Mouse (Mus musculus) ES-Bruce4 (cell line): ENCODE data around the gene Irx4. TPM values are rescaled to one million over a fixed set of nuclear protein-coding genes. Genes with fewer than 3 reads are reported as not detected.

Experiments used
- H3K27ac ChIP-seq: 2 replicates; pipeline ENCODE4 v1.5.1; 2012; ENCODE audit warnings: low read length, inconsistent platforms; ENCODE audit not compliant: insufficient read depth
- H3K27me3 ChIP-seq: 2 replicates; pipeline ENCODE4 v1.6.1; 2012; ENCODE audit warnings: mild to moderate bottlenecking, low read length, inconsistent platforms; ENCODE audit not compliant: control insufficient read depth, poor library complexity, insufficient read depth, severe bottlenecking
- H3K36me3 ChIP-seq: 2 replicates; pipeline ENCODE4 v1.6.1; 2012; ENCODE audit warnings: inconsistent platforms, mild to moderate bottlenecking, low read length, moderate library complexity; ENCODE audit not compliant: control insufficient read depth, poor library complexity, insufficient read depth, severe bottlenecking
- H3K4me1 ChIP-seq: one replicate; pipeline ENCODE4 v1.8.1; 2011; ENCODE audit warnings: low read length; ENCODE audit not compliant: control insufficient read depth, insufficient read depth
- H3K4me3 ChIP-seq: 2 replicates; pipeline ENCODE4 v1.5.1; 2011; ENCODE audit warnings: low read depth, mild to moderate bottlenecking, low read length
- H3K9ac ChIP-seq: 2 replicates; pipeline ENCODE4 v1.6.1; 2012; ENCODE audit warnings: low read depth, mild to moderate bottlenecking, inconsistent platforms; ENCODE audit not compliant: poor library complexity, severe bottlenecking
- H3K9me3 ChIP-seq: replicated peaks from 2 replicates; pipeline ENCODE4 v1.6.1; 2012; ENCODE audit warnings: mild to moderate bottlenecking, low read length, inconsistent platforms; ENCODE audit not compliant: control insufficient read depth, poor library complexity, insufficient read depth, severe bottlenecking
- CTCF ChIP-seq: IDR thresholded peaks from one replicate; pipeline ENCODE4 v1.8.1; 2011; ENCODE audit warnings: low read depth, low read length
- EP300 ChIP-seq: IDR thresholded peaks from 2 replicates; pipeline ENCODE4 v1.6.1; 2011; ENCODE audit warnings: low read depth, low read length; ENCODE audit not compliant: insufficient read depth
- POLR2A ChIP-seq: IDR thresholded peaks from one replicate; pipeline ENCODE4 v1.8.1; 2011; ENCODE audit warnings: low read length; ENCODE audit not compliant: insufficient read depth
- polyA plus RNA-seq: library from polyadenylated mRNA; stranded (reverse); fragments of >200 nt; gene quantifications from 2 replicates; pipeline ENCODE4 v1.2.4, GENCODE M21; 2011; ENCODE audit warnings: low read depth; ENCODE audit not compliant: missing spikeins, insufficient read depth, insufficient read length

The Irx4 gene
- polyA plus RNA-seq: 0.49 and 0.65 TPM in 2 replicates

DNA sequence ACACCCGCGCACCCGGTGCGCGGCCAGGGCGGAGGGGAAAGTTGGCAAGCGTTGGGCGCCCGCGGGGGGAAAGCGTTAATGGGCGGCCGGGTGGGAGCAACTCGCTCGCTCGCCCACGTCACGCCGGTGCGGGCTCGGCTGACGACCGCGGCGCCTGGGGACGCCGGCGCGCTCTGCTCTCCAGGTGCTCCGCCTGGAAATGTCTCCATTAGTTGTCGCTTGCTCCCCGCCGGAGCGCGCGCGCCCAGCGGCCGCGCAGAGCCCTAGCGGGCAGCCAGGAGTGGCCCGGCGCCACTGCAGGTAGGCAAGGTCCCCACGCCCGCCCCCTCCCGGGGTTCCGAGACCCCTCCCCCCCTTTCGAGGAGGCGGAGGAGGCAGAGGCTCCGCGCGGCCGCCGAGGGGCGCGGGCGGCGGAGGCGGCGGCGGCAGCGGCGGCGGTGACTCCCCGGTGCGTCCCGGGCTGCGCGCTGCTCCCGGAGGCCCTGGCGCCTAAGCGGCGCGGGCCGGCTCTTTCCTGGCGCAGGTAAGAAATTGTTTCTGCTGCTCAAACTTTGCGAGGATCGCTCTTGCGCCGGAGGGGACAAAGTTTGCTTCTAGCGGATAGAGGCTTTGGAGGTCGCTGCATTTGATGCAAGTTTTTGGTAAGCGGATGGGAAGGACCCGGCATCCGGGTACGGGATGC is at the start of gene Irx4:
Irx4 (plus strand) TSS at position 126 of the 682 bp plus-strand sequence.
- no peaks in the 10 kb centered on the region for H3K36me3 ChIP-seq
- peak within 1 kb of the TSS; percentile 59 for H3K9ac ChIP-seq
- TF ChIP-seq EP300 (no peak), POLR2A (no peak), CTCF (no peak)
- H3K27me3 ChIP-seq: peaks cover 24% of the 10 kb centered on the region
- no peak within 1 kb of the TSS for H3K27ac ChIP-seq
- no peaks in the 10 kb centered on the region for H3K9me3 ChIP-seq
- H3K4me3 ChIP-seq: peak within 1 kb of the TSS; percentile 63
- H3K4me1 ChIP-seq: peaks cover 4% of the 10 kb centered on the region

DNA sequence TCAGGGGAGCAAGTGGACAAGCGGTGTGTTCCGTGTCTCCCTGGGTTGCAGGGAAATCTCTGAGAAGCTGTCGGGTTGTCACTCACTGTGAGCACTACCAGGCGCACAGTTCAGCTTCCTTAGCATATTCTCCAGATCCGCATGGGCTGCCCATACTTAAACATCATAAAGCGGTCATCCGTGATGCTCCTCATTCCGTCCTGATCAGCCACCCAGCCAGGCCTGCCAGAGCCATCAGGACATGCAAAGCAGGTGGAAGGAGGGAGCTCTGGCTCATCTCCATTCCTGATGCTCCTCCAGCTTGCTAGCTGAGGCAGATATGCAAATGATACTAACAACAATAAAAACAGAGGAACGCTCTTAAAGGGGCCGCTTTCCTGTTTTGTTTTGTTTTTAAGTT is 46.0 kb upstream of the Irx4 start:
- Histone ChIP-seq H3K36me3 (no peaks in the 10 kb centered on the region), H3K27ac (no peak overlapping the region), H3K9me3 (no peaks in the 10 kb centered on the region), H3K9ac (no peak overlapping the region), H3K4me3 (no peak overlapping the region), H3K4me1 (no peaks in the 10 kb centered on the region), H3K27me3 (no peaks in the 10 kb centered on the region)
- no peak for TF ChIP-seq CTCF
- TF ChIP-seq EP300: no peak
- no peak for TF ChIP-seq POLR2A

DNA sequence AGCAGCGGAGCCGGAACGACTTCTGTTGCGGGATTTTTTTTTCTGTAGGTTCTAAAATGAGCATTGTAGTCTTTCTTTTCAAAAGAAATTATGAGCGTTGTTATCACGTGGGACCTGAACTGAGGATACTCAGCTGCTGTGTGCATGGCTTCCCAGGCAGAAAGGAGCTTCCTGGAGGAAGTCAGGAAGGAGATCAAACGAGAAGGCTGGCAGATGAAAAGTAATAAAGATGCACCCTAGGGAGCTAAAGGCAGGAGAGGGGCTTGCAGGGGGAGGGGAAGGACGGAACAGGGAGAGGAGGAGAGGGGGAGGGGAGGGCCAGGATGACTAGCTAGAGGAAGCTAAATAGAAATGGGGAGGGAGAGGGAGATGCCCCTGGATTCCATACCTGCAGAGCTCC is 23.8 kb upstream of the Irx4 start:
- TF ChIP-seq CTCF: no peak
- TF ChIP-seq POLR2A: no peak
- TF ChIP-seq EP300: no peak
- H3K4me3 ChIP-seq: no peak overlapping the region

DNA sequence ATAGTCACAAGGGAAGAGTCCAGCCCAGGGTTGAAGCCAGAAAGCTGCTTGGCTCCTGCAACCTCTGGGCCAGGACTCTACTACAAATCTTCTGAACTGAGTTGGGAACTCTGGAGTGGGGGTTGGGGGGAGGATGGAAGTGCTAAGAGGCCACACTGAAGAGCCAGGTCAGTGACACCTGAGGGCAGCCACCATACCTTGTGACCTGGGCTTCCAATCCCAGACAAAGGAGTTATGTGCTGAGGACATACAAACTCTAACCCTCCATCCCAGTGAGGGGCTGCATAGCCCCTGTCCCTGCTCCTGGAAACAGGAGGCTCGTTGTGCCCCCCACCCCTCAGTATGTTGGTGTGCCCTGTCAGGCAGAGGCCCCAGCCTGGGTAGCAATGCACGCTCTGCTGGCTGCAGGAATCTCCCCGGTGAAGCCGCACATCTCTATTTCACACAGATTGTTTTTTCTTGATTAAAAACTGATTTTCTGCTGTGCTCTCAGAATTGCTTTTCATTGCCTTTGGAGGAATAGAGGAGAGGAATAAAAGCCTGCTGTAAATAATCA is 21.0 kb upstream of the Irx4 start:
- H3K9me3 ChIP-seq: no peaks in the 10 kb centered on the region
- H3K9ac ChIP-seq: no peak overlapping the region
- no peaks in the 10 kb centered on the region for H3K27me3 ChIP-seq
- no peak overlapping the region for H3K4me3 ChIP-seq
- no peak for TF ChIP-seq CTCF
- TF ChIP-seq EP300: no peak
- no peak for TF ChIP-seq POLR2A
- H3K27ac ChIP-seq: no peak overlapping the region
- H3K4me1 ChIP-seq: no peaks in the 10 kb centered on the region
- no peaks in the 10 kb centered on the region for H3K36me3 ChIP-seq

More for the DNA sequence above, 23.8 kb upstream of the Irx4 start:
- no peak overlapping the region for H3K9ac ChIP-seq
- no peaks in the 10 kb centered on the region for H3K27me3 ChIP-seq
- H3K36me3 ChIP-seq: no peaks in the 10 kb centered on the region
- H3K9me3 ChIP-seq: no peaks in the 10 kb centered on the region
- no peak overlapping the region for H3K27ac ChIP-seq
- no peaks in the 10 kb centered on the region for H3K4me1 ChIP-seq

DNA sequence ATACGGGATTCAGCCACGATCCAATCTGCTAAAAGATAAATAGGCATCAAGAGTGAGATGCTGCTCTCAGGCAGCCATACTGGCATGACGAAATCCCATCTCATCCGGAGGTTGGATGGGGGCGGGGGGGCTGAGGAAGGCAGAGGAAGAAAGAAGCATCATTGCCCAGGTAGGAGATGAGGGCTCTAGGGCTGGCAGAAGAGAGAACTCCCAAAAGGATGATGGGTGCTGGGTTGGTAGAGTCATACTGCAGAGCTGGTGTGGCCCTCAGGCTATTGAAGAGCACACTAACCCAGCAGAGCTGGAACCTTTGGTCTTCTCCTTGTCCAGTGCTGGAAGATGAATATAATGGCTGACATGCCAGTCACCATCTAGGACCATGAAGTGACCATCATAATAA is 17.7 kb upstream of the Irx4 start:
- H3K36me3 ChIP-seq: no peaks in the 10 kb centered on the region

DNA sequence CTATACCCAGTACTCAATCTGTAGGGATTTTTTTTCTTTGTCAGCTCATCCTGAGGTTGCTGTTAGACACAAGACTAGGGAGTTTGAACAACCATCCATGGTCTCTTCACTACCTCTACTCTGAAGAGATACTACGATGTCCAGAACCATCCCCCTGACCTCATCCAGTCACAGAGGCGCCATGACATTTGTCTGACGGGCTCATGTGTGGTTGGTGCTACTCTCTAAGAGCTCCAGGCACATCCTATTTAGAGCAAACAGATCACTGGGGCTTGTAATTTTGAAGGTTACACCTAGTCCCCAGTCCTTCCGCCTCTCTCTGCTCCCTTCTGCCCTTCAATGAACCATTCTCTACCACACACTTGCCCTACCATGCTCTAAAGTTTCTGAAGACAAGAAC is 13.3 kb upstream of the Irx4 start:
- H3K9me3 ChIP-seq: no peaks in the 10 kb centered on the region
- TF ChIP-seq EP300 (no peak), CTCF (no peak), POLR2A (no peak)
- no peaks in the 10 kb centered on the region for H3K4me1 ChIP-seq
- no peak overlapping the region for H3K27ac ChIP-seq
- H3K36me3 ChIP-seq: no peaks in the 10 kb centered on the region
- no peak overlapping the region for H3K9ac ChIP-seq
- no peak overlapping the region for H3K4me3 ChIP-seq
- no peaks in the 10 kb centered on the region for H3K27me3 ChIP-seq

More for the DNA sequence above, 17.7 kb upstream of the Irx4 start:
- TF ChIP-seq POLR2A: no peak
- TF ChIP-seq EP300: no peak
- no peak for TF ChIP-seq CTCF
- Histone ChIP-seq H3K9ac (no peak overlapping the region), H3K9me3 (no peaks in the 10 kb centered on the region), H3K4me3 (no peak overlapping the region), H3K27me3 (no peaks in the 10 kb centered on the region), H3K4me1 (no peaks in the 10 kb centered on the region), H3K27ac (no peak overlapping the region)
